Mouse (Mus musculus) stomach, postnatal 0 days (tissue): ENCODE data around the gene Duox2. TPM values are rescaled to one million over a fixed set of nuclear protein-coding genes. Genes with fewer than 3 reads are reported as not detected.

Experiments used
- ATAC-seq: fragments of 200-750 bp; cut with Nextera tagmentation; 2 replicates; pipeline ENCODE4 v1.8.0; 2017; ENCODE audit not compliant: low FRiP score, low TSS enrichment
- DNase-seq: peaks from one replicate; pipeline ENCODE4 v3.0.0-alpha.2; 2016; ENCODE audit warnings: low spot score
- H3K27ac ChIP-seq: fragments of 300-500 bp; sonication (generic); replicated peaks from 2 replicates; pipeline ENCODE4 v1.5.1; 2014; ENCODE audit warnings: mild to moderate bottlenecking, control low read depth
- H3K27me3 ChIP-seq: fragments of 300-500 bp; sonication (generic); 2 replicates; pipeline ENCODE4 v1.6.1; 2014; ENCODE audit warnings: low read length; ENCODE audit not compliant: control insufficient read depth, insufficient read depth
- H3K36me3 ChIP-seq: fragments of 300-500 bp; sonication (generic); 2 replicates; pipeline ENCODE4 v1.6.1; 2014; ENCODE audit warnings: low read length, mixed read lengths; ENCODE audit not compliant: control insufficient read depth, insufficient read depth
- H3K4me1 ChIP-seq: fragments of 300-500 bp; sonication (generic); replicated peaks from 2 replicates; pipeline ENCODE4 v1.6.1; 2014; ENCODE audit warnings: antibody characterized with exemption; ENCODE audit not compliant: control insufficient read depth, insufficient read depth
- H3K4me2 ChIP-seq: fragments of 300-500 bp; sonication (generic); replicated peaks from 2 replicates; pipeline ENCODE4 v1.6.1; 2014; ENCODE audit warnings: low read depth, mild to moderate bottlenecking, control low read depth, moderate library complexity
- H3K4me3 ChIP-seq: fragments of 300-500 bp; sonication (generic); 2 replicates; pipeline ENCODE4 v1.5.1; 2014; ENCODE audit warnings: low read depth, low read length, control low read depth
- H3K9ac ChIP-seq: fragments of 300-500 bp; sonication (generic); 2 replicates; pipeline ENCODE4 v1.6.1; 2014; ENCODE audit warnings: mild to moderate bottlenecking, low read length, control low read depth, mixed read lengths
- H3K9me3 ChIP-seq: fragments of 300-500 bp; sonication (generic); 2 replicates; pipeline ENCODE4 v1.6.1; 2016; ENCODE audit warnings: low read length; ENCODE audit not compliant: control insufficient read depth
- CTCF ChIP-seq: IDR thresholded peaks from 2 replicates; pipeline ENCODE4 v1.5.1; 2016; ENCODE audit warnings: antibody characterized with exemption, low read depth, mild to moderate bottlenecking, moderate library complexity
- EP300 ChIP-seq: optimal IDR thresholded peaks from 2 replicates; pipeline ENCODE3; 2016; ENCODE audit warnings: antibody characterized with exemption
- WGBS: fragments of 180-500 bp; shearing (Covaris S2); extraction: QIAGEN DNeasy Blood & Tissue Kit; methylation state at CpG from one replicate; pipeline ENCODE4 v1.1.7; 2014; 5-methylcytosine and 5-hydroxymethylcytosine counted together
- polyA plus RNA-seq: library from polyadenylated mRNA; unstranded; fragments of >200 nt; fragmentation: Nextera tagmentation; extraction: Ambion mirVana; gene quantifications from 2 replicates; pipeline ENCODE4 v1.2.1, GENCODE M21; 2015

Gene Duox2
- polyA plus RNA-seq, 1 experiment from 2014 or later, result 15.2 TPM

- peak overlapping the region; percentile 64 for H3K9ac ChIP-seq
- peak overlapping the region; percentile 59 for H3K4me3 ChIP-seq
- no peaks in the 10 kb centered on the region for H3K27me3 ChIP-seq
- H3K9me3 ChIP-seq, result no peaks in the 10 kb centered on the region
- H3K4me2 ChIP-seq, result peak overlapping the region; percentile 81
- ATAC-seq (peak; percentile 27; the same call in 1 of the 2 replicates), DNase-seq (peak; percentile 44)
- TF ChIP-seq CTCF (no peak), EP300 (no peak)
- H3K27ac ChIP-seq, result peak overlapping the region; percentile 58; the same call in 1 of the 2 replicates
- no peaks in the 10 kb centered on the region for H3K36me3 ChIP-seq
- H3K4me1 ChIP-seq, result no peaks in the 10 kb centered on the region
- 4% methylated on average over 26 of the region's 26 CpGs for WGBS
Observed at GRCm38 (mm10) chr2:122233759-122234557, 64.3 kb downstream of the Duox2 start.

GRCm38 (mm10) chr2:122233341-122233740, 64.9 kb downstream of the Duox2 start:
- no peak for DNase-seq
- ATAC-seq, result no peak
- H3K27ac ChIP-seq, result no peak overlapping the region
- 64% methylated on average over 5 of the region's 5 CpGs for WGBS
- no peaks in the 10 kb centered on the region for H3K36me3 ChIP-seq
- H3K4me2 ChIP-seq, result no peak overlapping the region
- H3K27me3 ChIP-seq, result no peaks in the 10 kb centered on the region
- no peak overlapping the region for H3K4me3 ChIP-seq
- no peak overlapping the region for H3K9ac ChIP-seq
- H3K9me3 ChIP-seq, result no peaks in the 10 kb centered on the region
- no peaks in the 10 kb centered on the region for H3K4me1 ChIP-seq
- TF ChIP-seq EP300 (no peak), CTCF (no peak)

GRCm38 (mm10) chr2:122231616-122232015, 66.6 kb downstream of the Duox2 start:
- 71% methylated on average over 9 of the region's 9 CpGs for WGBS
- ATAC-seq (no peak), DNase-seq (no peak)
- Histone ChIP-seq H3K9ac (no peak overlapping the region), H3K27me3 (no peaks in the 10 kb centered on the region), H3K27ac (no peak overlapping the region), H3K4me3 (no peak overlapping the region), H3K4me1 (no peaks in the 10 kb centered on the region), H3K36me3 (no peaks in the 10 kb centered on the region), H3K4me2 (no peak overlapping the region), H3K9me3 (no peaks in the 10 kb centered on the region)
- TF ChIP-seq EP300, result no peak
- TF ChIP-seq CTCF, result no peak

GRCm38 (mm10) chr2:122230395-122230794, 67.9 kb downstream of the Duox2 start:
- Histone ChIP-seq H3K27ac (no peak overlapping the region), H3K9me3 (no peaks in the 10 kb centered on the region), H3K27me3 (no peaks in the 10 kb centered on the region), H3K9ac (no peak overlapping the region), H3K4me2 (no peak overlapping the region), H3K36me3 (no peaks in the 10 kb centered on the region), H3K4me1 (no peaks in the 10 kb centered on the region), H3K4me3 (no peak overlapping the region)
- 80% methylated on average over 6 of the region's 6 CpGs for WGBS
- TF ChIP-seq EP300 (no peak), CTCF (no peak)
- no peak for ATAC-seq
- DNase-seq, result no peak

Other genes with a start within 250 kb of the Duox2 start
- gene Spg11, start 180.1 kb downstream of the Duox2 start, polyA plus RNA-seq, result 2.7 and 3.2 TPM in 2 replicates
- gene B2m, start 150.8 kb downstream of the Duox2 start, polyA plus RNA-seq, result 445 and 475 TPM in 2 replicates
- gene Trim69, start 137.7 kb downstream of the Duox2 start, polyA plus RNA-seq, result 0.05 TPM in 1 of 2 replicates, not detected in the other
- gene Patl2, start 112.3 kb downstream of the Duox2 start, polyA plus RNA-seq, result not detected in 2 replicates
- gene Terb2, start 112.2 kb downstream of the Duox2 start, polyA plus RNA-seq, result not detected in 2 replicates
- gene Sord, start 63.7 kb downstream of the Duox2 start, polyA plus RNA-seq, result 49.7 and 51.2 TPM in 2 replicates
- gene Duoxa2, start 451 bp upstream of the Duox2 start, polyA plus RNA-seq, result 98.8 and 101 TPM in 2 replicates
- gene Duoxa1, start 15.3 kb upstream of the Duox2 start, polyA plus RNA-seq, result 17.3 and 19.4 TPM in 2 replicates
- gene Duox1, start 17.2 kb upstream of the Duox2 start, polyA plus RNA-seq, result 3.5 and 4.3 TPM in 2 replicates
- 1.6 and 1.7 TPM in 2 replicates for gene Shf, start 70.7 kb upstream of the Duox2 start, polyA plus RNA-seq
- 10.6 and 12.9 TPM in 2 replicates for gene Slc28a2, start 128.0 kb upstream of the Duox2 start, polyA plus RNA-seq
- not detected in 2 replicates for gene Gm14085, start 186.5 kb upstream of the Duox2 start, polyA plus RNA-seq